Mouse (Mus musculus) right cerebral cortex, postnatal 25 days (tissue): Measurements from ENCODE around the gene Hoxa3.

Source experiments
- DNase-seq: peaks from one replicate; pipeline ENCODE4 v3.0.0; 2022

Gene Hoxa3

GRCm38 (mm10) chr6:52246403-52246803, 33.3 kb upstream of the Hoxa3 start:
- DNase-seq, result no peak

- DNase-seq, result no peak
Observed at GRCm38 (mm10) chr6:52245757-52246142, 32.6 kb upstream of the Hoxa3 start, which contains the start of gene Hoxa11. Gene Hoxa11, minus strand, starts transcription at chr6:52245810.

- no peak for DNase-seq
Observed at GRCm38 (mm10) chr6:52245040-52245756, 32.1 kb upstream of the Hoxa3 start.

- no peak for DNase-seq
Observed at GRCm38 (mm10) chr6:52244471-52245039, 31.4 kb upstream of the Hoxa3 start.

- DNase-seq, result peak; percentile 4
Observed at GRCm38 (mm10) chr6:52243681-52244121, 30.6 kb upstream of the Hoxa3 start.

- no peak for DNase-seq
Observed at GRCm38 (mm10) chr6:52242801-52243332, 29.7 kb upstream of the Hoxa3 start.

GRCm38 (mm10) chr6:52241001-52241621, 28.0 kb upstream of the Hoxa3 start:
- DNase-seq, result no peak

- DNase-seq, result no peak
Observed at GRCm38 (mm10) chr6:52240389-52241000, 27.4 kb upstream of the Hoxa3 start, which contains the start of gene Hoxa10. Gene Hoxa10, minus strand, starts transcription at chr6:52240854.

- no peak for DNase-seq
Observed at GRCm38 (mm10) chr6:52239625-52240388, 26.7 kb upstream of the Hoxa3 start.

- DNase-seq, result no peak
Observed at GRCm38 (mm10) chr6:52238976-52239375, 25.8 kb upstream of the Hoxa3 start.

GRCm38 (mm10) chr6:52238155-52238545, 25.0 kb upstream of the Hoxa3 start:
- no peak for DNase-seq

- DNase-seq, result no peak
Observed at GRCm38 (mm10) chr6:52237346-52238154, 24.4 kb upstream of the Hoxa3 start.

- DNase-seq, result no peak
Observed at GRCm38 (mm10) chr6:52236806-52237205, 23.7 kb upstream of the Hoxa3 start.

GRCm38 (mm10) chr6:52235866-52236265, 22.7 kb upstream of the Hoxa3 start:
- no peak for DNase-seq

GRCm38 (mm10) chr6:52235267-52235666, 22.1 kb upstream of the Hoxa3 start:
- no peak for DNase-seq

- no peak for DNase-seq
Observed at GRCm38 (mm10) chr6:52234428-52235140, 21.4 kb upstream of the Hoxa3 start.

GRCm38 (mm10) chr6:52233546-52234427, 20.7 kb upstream of the Hoxa3 start:
- DNase-seq, result peak; percentile 13

- DNase-seq, result no peak
Observed at GRCm38 (mm10) chr6:52232984-52233545, 19.9 kb upstream of the Hoxa3 start.

- peak; percentile 19 for DNase-seq
Observed at GRCm38 (mm10) chr6:52232568-52232965, 19.4 kb upstream of the Hoxa3 start.
